Mouse (Mus musculus) thymus, adult 2 months (tissue): ENCODE results near the gene Pld4. TPM values are rescaled to one million over a fixed set of nuclear protein-coding genes. Genes with fewer than 3 reads are reported as not detected.
A peak's percentile ranks its signal among the peaks of the same experiment; 100 is the strongest.

Experiments
- DNase-seq: peaks from one replicate; pipeline ENCODE4 v3.0.0; 2021
- H3K27ac ChIP-seq: fragments of 200-500 bp; 2 replicates; pipeline ENCODE4 v1.5.1; 2012; ENCODE audit warnings: low read length, control low read depth; ENCODE audit not compliant: control insufficient read depth, insufficient read depth
- H3K27me3 ChIP-seq: fragments of 200-500 bp; 2 replicates; pipeline ENCODE4 v1.6.1; 2012; ENCODE audit warnings: mild to moderate bottlenecking, low read length, moderate library complexity, mixed read lengths; ENCODE audit not compliant: control insufficient read depth, insufficient read depth
- H3K36me3 ChIP-seq: fragments of 200-500 bp; 2 replicates; pipeline ENCODE4 v1.6.1; 2012; ENCODE audit warnings: mild to moderate bottlenecking, low read length, moderate library complexity; ENCODE audit not compliant: control insufficient read depth, insufficient read depth
- H3K4me1 ChIP-seq: fragments of 200-500 bp; replicated peaks from 2 replicates; pipeline ENCODE4 v1.6.1; 2012; ENCODE audit warnings: low read length; ENCODE audit not compliant: control insufficient read depth, insufficient read depth
- H3K4me3 ChIP-seq: fragments of 200-500 bp; 2 replicates; pipeline ENCODE4 v1.5.1; 2012; ENCODE audit warnings: mild to moderate bottlenecking, low read length, control low read depth, moderate library complexity; ENCODE audit not compliant: control insufficient read depth, insufficient read depth
- CTCF ChIP-seq: fragments of 200-500 bp; IDR thresholded peaks from 2 replicates; pipeline ENCODE4 v1.5.1; 2012; ENCODE audit warnings: mild to moderate bottlenecking, control low read depth, low read length, moderate library complexity, borderline replicate concordance; ENCODE audit not compliant: control insufficient read depth, poor library complexity, insufficient read depth; ENCODE audit errors: extremely low read depth
- POLR2A ChIP-seq: fragments of 200-500 bp; IDR thresholded peaks from 2 replicates; pipeline ENCODE4 v1.6.1; 2012; ENCODE audit warnings: mild to moderate bottlenecking, low read length, control low read depth, moderate library complexity; ENCODE audit not compliant: control insufficient read depth, poor library complexity, insufficient read depth; ENCODE audit errors: extremely low read depth
- WGBS: fragments of 180-500 bp; shearing (Covaris S2); methylation state at CpG from one replicate; pipeline ENCODE4 v1.1.7; 2018; 5-methylcytosine and 5-hydroxymethylcytosine counted together
- polyA plus RNA-seq: library from polyadenylated mRNA; depleted of rRNA; stranded (reverse); fragments of >200 nt; gene quantifications from 2 replicates; pipeline ENCODE4 v1.2.3, GENCODE M21; 2012

Gene Pld4
- polyA plus RNA-seq, 1 experiment = 99.8 TPM

DNA sequence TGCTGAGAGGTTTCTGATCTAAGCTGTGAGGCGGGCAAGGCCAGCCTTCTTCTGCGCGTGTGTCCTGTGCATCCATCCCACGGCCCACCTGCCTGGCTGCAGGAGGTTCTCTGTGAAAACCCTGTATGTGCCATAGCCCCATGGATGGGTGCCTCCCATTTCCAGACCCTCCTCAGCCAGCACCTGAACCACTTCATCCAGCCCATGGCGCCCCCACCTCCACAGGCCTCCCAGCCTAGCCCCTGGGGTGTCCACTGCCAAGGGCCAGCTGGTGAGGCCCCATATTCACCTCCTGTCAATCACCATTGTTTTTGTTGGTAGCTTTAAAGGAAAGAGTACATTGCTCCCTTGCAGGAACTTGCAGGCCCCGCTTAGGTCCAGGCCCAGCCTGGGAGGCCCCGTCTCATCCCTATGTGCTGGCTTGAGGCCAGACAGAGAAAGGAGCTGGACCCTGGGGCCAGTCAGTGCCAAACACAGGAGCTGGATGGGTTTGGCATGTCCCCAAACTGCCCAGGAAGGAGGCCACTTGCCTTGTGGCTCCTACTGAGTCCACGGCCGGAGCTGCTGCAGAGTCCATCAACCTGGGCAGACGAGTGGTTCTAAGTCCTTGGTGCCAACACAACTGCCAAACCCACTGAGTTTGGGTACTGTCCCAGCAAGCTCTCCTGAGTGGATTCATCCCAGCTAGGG, 15.4 kb upstream of the Pld4 start:
- Histone ChIP-seq H3K27ac (no peak overlapping the region), H3K27me3 (no peaks in the 10 kb centered on the region), H3K4me3 (no peak overlapping the region), H3K36me3 (no peaks in the 10 kb centered on the region), H3K4me1 (peaks cover 17% of the 10 kb centered on the region)
- DNase-seq = no peak
- TF ChIP-seq CTCF (0 out of 2 replicates have a peak, but pooled peaks have one; percentile 11), POLR2A (no peak)
- WGBS = 96% methylated on average over 10 of the region's 10 CpGs

DNA sequence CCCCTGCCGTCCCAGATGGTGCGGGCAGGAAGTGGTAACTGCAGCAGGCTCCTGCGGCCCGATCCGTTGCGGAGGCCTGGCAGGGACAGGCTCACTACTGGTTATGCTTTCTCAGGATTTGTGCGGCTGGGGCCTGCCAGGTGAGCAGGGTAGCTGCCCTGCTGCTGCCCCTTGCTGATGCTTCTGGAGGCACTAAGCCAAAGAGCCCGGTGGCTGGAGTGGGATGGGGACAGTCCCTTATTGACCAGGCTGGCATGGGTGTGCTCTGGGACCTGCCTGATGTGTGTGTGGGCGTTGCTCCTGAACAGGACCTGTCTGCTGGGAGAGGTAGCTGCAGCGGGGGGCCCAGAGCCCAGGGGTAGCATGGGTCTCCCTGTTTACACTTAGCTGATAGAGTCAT, 14.7 kb upstream of the Pld4 start:
- H3K4me3 ChIP-seq = no peak overlapping the region

DNA sequence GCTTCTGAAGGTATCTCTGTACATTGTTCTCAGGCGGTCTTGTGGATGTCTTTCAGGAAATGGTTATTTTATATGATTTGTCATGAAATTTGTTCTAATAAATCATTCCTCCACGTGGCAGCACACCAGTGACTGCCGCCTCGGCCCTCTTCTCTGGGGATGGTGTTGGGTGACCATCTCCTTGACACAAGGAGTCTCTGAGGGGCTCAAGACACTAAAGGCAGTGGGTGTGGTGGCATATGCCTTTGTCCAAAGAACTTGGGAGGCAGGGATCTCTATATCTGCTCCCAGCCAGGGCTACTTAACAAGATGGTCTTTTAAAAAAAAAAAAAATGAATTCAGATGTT, 14.0 kb upstream of the Pld4 start:
- TF ChIP-seq POLR2A (no peak), CTCF (no peak)

More for the DNA sequence above, 14.7 kb upstream of the Pld4 start:
- no peak for DNase-seq
- peaks cover 17% of the 10 kb centered on the region for H3K4me1 ChIP-seq
- H3K27me3 ChIP-seq = no peaks in the 10 kb centered on the region
- H3K36me3 ChIP-seq = no peaks in the 10 kb centered on the region
- TF ChIP-seq CTCF = no peak
- no peak overlapping the region for H3K27ac ChIP-seq
- 47% methylated on average over 10 of the region's 10 CpGs for WGBS

DNA sequence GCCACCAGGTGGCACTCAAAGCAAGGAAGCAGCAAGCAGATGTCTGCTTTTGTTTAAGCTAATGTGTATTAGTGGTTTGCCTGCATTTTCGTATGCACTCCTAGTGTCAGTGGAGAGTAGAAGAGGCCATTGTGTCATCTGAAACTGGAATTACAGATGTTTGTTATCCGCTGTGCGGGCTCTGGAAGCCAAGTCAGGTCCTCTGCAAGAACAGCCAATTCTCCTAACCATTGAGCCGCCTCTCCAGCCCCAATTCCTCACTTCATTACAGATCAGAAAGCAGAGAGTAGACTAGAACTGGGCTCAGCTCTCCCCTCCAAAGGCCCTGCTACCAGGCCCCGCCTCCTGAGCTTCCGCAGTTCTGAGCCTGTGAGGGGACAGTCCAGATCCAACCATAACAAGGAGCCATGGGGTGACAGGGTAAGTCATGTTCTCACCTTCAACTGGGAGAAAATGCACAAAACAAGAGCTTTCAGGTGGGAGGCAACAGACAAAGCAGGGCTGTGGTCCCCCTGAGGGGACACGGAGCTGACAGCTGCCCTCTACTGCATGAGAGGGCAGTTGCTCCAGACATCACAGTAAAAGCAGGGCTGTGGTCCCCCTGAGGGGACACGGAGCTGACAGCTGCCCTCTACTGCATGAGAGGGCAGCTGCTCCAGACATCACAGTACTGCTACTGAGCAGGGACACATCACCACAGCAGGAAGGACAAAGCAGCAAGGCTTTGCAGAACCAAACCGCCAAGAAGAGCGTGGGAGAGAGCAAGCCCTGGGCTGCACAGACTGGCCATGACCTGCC, 13.4 kb upstream of the Pld4 start:
- H3K27ac ChIP-seq = no peak overlapping the region
- 30% methylated on average over 10 of the region's 10 CpGs for WGBS
- TF ChIP-seq POLR2A = no peak
- no peak for TF ChIP-seq CTCF

More for the DNA sequence above, 14.0 kb upstream of the Pld4 start:
- H3K4me3 ChIP-seq = no peak overlapping the region
- DNase-seq = no peak
- no peaks in the 10 kb centered on the region for H3K27me3 ChIP-seq
- 90% methylated on average over 4 of the region's 4 CpGs for WGBS
- peaks cover 17% of the 10 kb centered on the region for H3K4me1 ChIP-seq
- no peak overlapping the region for H3K27ac ChIP-seq
- no peaks in the 10 kb centered on the region for H3K36me3 ChIP-seq

DNA sequence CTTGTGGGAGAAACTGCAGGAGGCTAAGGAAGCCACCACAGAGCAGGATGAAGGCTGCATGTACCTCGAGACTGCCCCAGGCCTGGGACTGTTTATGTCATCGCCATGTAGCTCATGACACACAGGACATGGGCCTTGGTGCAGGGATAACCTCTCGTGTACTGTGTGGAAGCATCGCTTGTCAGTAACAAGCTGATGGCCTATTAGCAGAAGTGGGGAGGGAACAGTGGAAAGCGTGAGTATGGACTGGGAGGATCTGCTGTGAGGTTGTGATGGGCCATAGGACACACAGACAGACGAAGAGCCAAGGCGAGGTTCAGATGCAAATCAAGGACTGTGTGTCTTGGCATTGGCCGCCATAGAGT, 12.9 kb upstream of the Pld4 start:
- no peak for DNase-seq
- no peaks in the 10 kb centered on the region for H3K27me3 ChIP-seq
- no peak for TF ChIP-seq POLR2A
- TF ChIP-seq CTCF = no peak
- no peak overlapping the region for H3K4me3 ChIP-seq
- peaks cover 17% of the 10 kb centered on the region for H3K4me1 ChIP-seq
- H3K36me3 ChIP-seq = no peaks in the 10 kb centered on the region
- 83% methylated on average over 8 of the region's 8 CpGs for whole genome bisulfite sequencing
- H3K27ac ChIP-seq = no peak overlapping the region

More for the DNA sequence above, 13.4 kb upstream of the Pld4 start:
- peaks cover 17% of the 10 kb centered on the region for H3K4me1 ChIP-seq
- H3K4me3 ChIP-seq = no peak overlapping the region
- H3K36me3 ChIP-seq = no peaks in the 10 kb centered on the region
- H3K27me3 ChIP-seq = no peaks in the 10 kb centered on the region
- DNase-seq = no peak

DNA sequence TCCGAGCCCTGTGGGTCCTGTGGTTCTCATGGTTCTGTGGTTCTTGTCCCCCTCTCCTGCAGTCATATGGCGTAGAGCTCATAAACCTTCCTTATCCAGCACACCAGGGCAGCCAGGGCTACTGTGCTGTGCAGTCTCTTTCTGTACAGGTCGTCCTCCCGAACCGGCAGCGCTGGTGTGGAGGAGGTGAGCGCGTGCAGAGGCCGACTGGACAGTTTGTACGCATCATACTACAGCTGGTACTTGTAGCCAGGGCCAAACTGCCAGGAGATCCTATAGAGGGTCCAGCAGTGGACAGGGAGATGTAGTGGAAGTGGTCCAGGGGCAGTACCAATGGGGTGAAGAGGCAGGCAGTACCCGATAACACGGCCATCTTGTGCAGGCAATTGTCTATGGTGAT, 9.5 kb upstream of the Pld4 start:
- Histone ChIP-seq H3K27me3 (no peaks in the 10 kb centered on the region), H3K4me3 (no peak overlapping the region), H3K27ac (no peak overlapping the region), H3K36me3 (no peaks in the 10 kb centered on the region), H3K4me1 (peaks cover 15% of the 10 kb centered on the region)
- TF ChIP-seq POLR2A (no peak), CTCF (no peak)
- WGBS = 90% methylated on average over 12 of the region's 12 CpGs
- no peak for DNase-seq

DNA sequence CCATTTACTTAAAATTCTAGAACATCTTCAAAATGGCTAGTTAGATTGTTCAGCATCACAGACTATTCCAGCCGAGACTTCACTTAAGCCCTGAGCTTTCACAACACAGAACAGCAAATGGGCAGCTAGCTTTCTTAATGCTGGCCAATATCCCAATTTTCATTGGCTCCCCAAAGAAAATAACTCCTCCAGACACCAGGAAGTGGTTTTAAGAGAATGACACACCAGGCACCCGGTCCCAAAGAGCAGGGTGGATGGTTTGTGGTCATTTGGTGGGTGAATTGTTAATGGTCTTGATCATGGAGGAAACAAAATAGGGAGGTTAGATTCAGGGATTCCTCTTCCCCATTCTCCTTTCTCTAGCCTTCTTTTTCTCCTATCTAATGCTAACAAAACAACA, 8.1 kb upstream of the Pld4 start:
- TF ChIP-seq CTCF (no peak), POLR2A (no peak)
- Histone ChIP-seq H3K4me1 (peaks cover 6% of the 10 kb centered on the region; the same call in 1 of the 2 replicates), H3K36me3 (no peaks in the 10 kb centered on the region), H3K27ac (no peak overlapping the region), H3K4me3 (no peak overlapping the region), H3K27me3 (no peaks in the 10 kb centered on the region)
- DNase-seq = no peak
- WGBS = 19% methylated on average over 2 of the region's 2 CpGs
